ENCODE assay signal across 8 mouse cellular contexts in the genomic region with DNA sequence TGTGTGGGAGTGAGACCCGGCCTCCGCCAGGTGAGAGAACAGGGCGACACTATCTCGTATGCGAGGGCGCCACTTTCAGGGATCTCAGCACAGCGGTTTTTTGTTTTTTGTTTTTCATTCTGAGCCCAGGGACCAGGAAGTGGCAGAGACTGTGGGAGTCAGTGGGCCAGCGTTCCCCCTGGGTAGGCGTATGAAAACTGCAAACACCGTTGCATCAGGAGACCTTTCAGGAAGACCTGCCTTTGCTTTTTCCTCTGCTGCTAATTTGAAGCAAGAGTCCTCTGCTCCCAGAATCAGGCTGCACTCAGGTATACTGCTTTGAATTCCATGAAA. TPM values are rescaled to one million over a fixed set of nuclear protein-coding genes. Genes with fewer than 3 reads are reported as not detected.
DNase-seq lines count a peak whose midpoint lies in the region; ATAC-seq and TF ChIP-seq lines count a peak whose summit lies in the region.

No protein-coding gene starts in this region.

- no peaks in the 10 kb centered on the region for H3K36me3 ChIP-seq in heart, embryonic 11.5 days (ENCODE audit: control insufficient read depth, insufficient read depth, low read length)
- no peaks in the 10 kb centered on the region for H3K36me3 ChIP-seq in forebrain, embryonic 15.5 days
- no peaks in the 10 kb centered on the region for H3K36me3 ChIP-seq in liver, embryonic 14.5 days (replicated peaks; ENCODE audit: control insufficient read depth, insufficient read depth, low read depth)

- TF ChIP-seq EP300 in liver, embryonic 14.5 days (IDR thresholded peaks at IDR 0.05; ENCODE audit: low read depth) = no peak

- ATAC-seq in heart, embryonic 11.5 days (replicated peaks; ENCODE audit: insufficient number of reproducible peaks, low FRiP score, low TSS enrichment) = no peak
- ATAC-seq in CD4-positive, CD25-positive, alpha-beta regulatory T cell, adult 4 months = peak; percentile 14
- ATAC-seq in forebrain, embryonic 15.5 days (replicated peaks) = no peak
- no peak for ATAC-seq in liver, embryonic 14.5 days (ENCODE audit: insufficient read depth)

- WGBS in heart, embryonic 11.5 days (ENCODE audit: insufficient replicate concordance) = 1% methylated on average over 10 of the region's 10 CpGs
- WGBS in forebrain, embryonic 15.5 days = 3% methylated on average over 10 of the region's 10 CpGs
- 2% methylated on average over 10 of the region's 10 CpGs for WGBS in liver, embryonic 14.5 days (ENCODE audit: insufficient replicate concordance)

- 0 out of 2 replicates have a peak overlapping the region, but pooled peaks have one; percentile 46 for H3K9ac ChIP-seq in heart, embryonic 11.5 days (ENCODE audit: low read depth, low read length)
- peak overlapping the region; percentile 55 for H3K9ac ChIP-seq in forebrain, embryonic 15.5 days (replicated peaks)
- H3K9ac ChIP-seq in liver, embryonic 14.5 days (replicated peaks) = no peak overlapping the region

- no peak for TF ChIP-seq CTCF in liver, embryonic 14.5 days (IDR thresholded peaks at IDR 0.05; ENCODE audit: low read depth)

- no peaks in the 10 kb centered on the region for H3K9me3 ChIP-seq in heart, embryonic 11.5 days (replicated peaks; ENCODE audit: control insufficient read depth, low read length)
- H3K9me3 ChIP-seq in forebrain, embryonic 15.5 days = no peaks in the 10 kb centered on the region
- no peaks in the 10 kb centered on the region for H3K9me3 ChIP-seq in liver, embryonic 14.5 days (ENCODE audit: control insufficient read depth, low read length)

- DNase-seq in heart, postnatal 4 days = no peak
- DNase-seq in liver, embryonic 14.5 days (ENCODE audit: low read depth in 3 of 3, low spot score in 3 of 3) = no peak
- no peak for DNase-seq in adrenal gland, postnatal 14 days
- DNase-seq in T-cell, adult 2 months (ENCODE audit: low spot score) = no peak
- no peak for DNase-seq in urinary bladder, postnatal 36 days (ENCODE audit: low spot score in 2 of 2)

- H3K4me1 ChIP-seq in heart, embryonic 11.5 days (ENCODE audit: control insufficient read depth, insufficient read depth, low read length) = no peaks in the 10 kb centered on the region
- peaks cover 10% of the 10 kb centered on the region for H3K4me1 ChIP-seq in forebrain, embryonic 15.5 days
- no peaks in the 10 kb centered on the region; a peak in 1 of 4 replicates for H3K4me1 ChIP-seq in liver, embryonic 14.5 days (replicated peaks; ENCODE audit: control insufficient read depth in 2 of 2, insufficient read depth in 2 of 2, low read length in 1 of 2)

- no peak overlapping the region for H3K27ac ChIP-seq in heart, embryonic 11.5 days (ENCODE audit: low read depth, low read length)
- no peak overlapping the region for H3K27ac ChIP-seq in forebrain, embryonic 15.5 days (replicated peaks)
- no peak overlapping the region for H3K27ac ChIP-seq in liver, embryonic 14.5 days

- H3K4me2 ChIP-seq in heart, embryonic 11.5 days = peak overlapping the region; percentile 96
- H3K4me2 ChIP-seq in forebrain, embryonic 15.5 days (replicated peaks) = peak overlapping the region; percentile 96
- peak overlapping the region; percentile 59 for H3K4me2 ChIP-seq in liver, embryonic 14.5 days (ENCODE audit: low read depth)

- H3K4me3 ChIP-seq in heart, embryonic 11.5 days (ENCODE audit: low read depth, low read length) = peak overlapping the region; percentile 59
- peak overlapping the region; percentile 61 for H3K4me3 ChIP-seq in forebrain, embryonic 15.5 days
- H3K4me3 ChIP-seq in liver, embryonic 14.5 days (ENCODE audit: insufficient read depth in 1 of 2, low read depth in 2 of 2, low read length in 2 of 2) = peak overlapping the region; percentile 43 to 46

- no peaks in the 10 kb centered on the region; the same call in none of the 2 replicates for H3K27me3 ChIP-seq in heart, embryonic 11.5 days (ENCODE audit: control insufficient read depth, insufficient read depth, low read length)
- no peaks in the 10 kb centered on the region for H3K27me3 ChIP-seq in forebrain, embryonic 15.5 days
- H3K27me3 ChIP-seq in liver, embryonic 14.5 days (ENCODE audit: control insufficient read depth, insufficient read depth, low read length) = no peaks in the 10 kb centered on the region; the same call in 1 of the 2 replicates

RNA-seq across cellular contexts. Expression of a gene that starts 0.4 kb away (rescaled TPM):
- polyA plus RNA-seq in heart, embryonic 11.5 days (2014; fragmentation: Nextera tagmentation; extraction: Ambion mirVana) = 0.07 TPM in 1 of 2 replicates, not detected in the other
- total RNA-seq in heart, postnatal 4 days (2021) = not detected
- not detected for polyA plus RNA-seq in CD4-positive, CD25-positive, alpha-beta regulatory T cell, adult 4 months (2017; shearing (Covaris generic))
- polyA plus RNA-seq in forebrain, embryonic 15.5 days (2015; fragmentation: Nextera tagmentation; extraction: Ambion mirVana) = 0.33 and 0.53 TPM in 2 replicates
- 0.26 and 0.30 TPM in 2 replicates for polyA plus RNA-seq in liver, embryonic 14.5 days (2012; rRNA removed)
- polyA plus RNA-seq in liver, embryonic 14.5 days (2014; fragmentation: Nextera tagmentation; extraction: Ambion mirVana) = 0.52 and 0.83 TPM in 2 replicates
- total RNA-seq in adrenal gland, postnatal 14 days (2021) = 0.08 TPM in 1 of 2 replicates, not detected in the other
